Mouse (Mus musculus) heart, embryonic 16.5 days (tissue): ENCODE measurements around the gene Gtf2a1l. TPM values are rescaled to one million over a fixed set of nuclear protein-coding genes. Genes with fewer than 3 reads are reported as not detected.

Experiments used
- ATAC-seq: fragments of 200-750 bp; cut with Nextera tagmentation; replicated peaks from 2 replicates; pipeline ENCODE4 v1.8.0; 2017; ENCODE audit warnings: moderate number of reproducible peaks; ENCODE audit not compliant: insufficient read depth, low FRiP score; ENCODE audit errors: extremely low read depth
- H3K27ac ChIP-seq: fragments of 300-500 bp; sonication (generic); 2 replicates; pipeline ENCODE4 v1.5.1; 2014; ENCODE audit warnings: mild to moderate bottlenecking, low read length, control low read depth, moderate library complexity
- H3K27me3 ChIP-seq: fragments of 300-500 bp; sonication (generic); 2 replicates; pipeline ENCODE4 v1.6.1; 2014; ENCODE audit warnings: low read length, mixed read lengths; ENCODE audit not compliant: control insufficient read depth, insufficient read depth
- H3K36me3 ChIP-seq: fragments of 300-500 bp; sonication (generic); 2 replicates; pipeline ENCODE4 v1.6.1; 2014; ENCODE audit not compliant: control insufficient read depth, insufficient read depth
- H3K4me1 ChIP-seq: fragments of 300-500 bp; sonication (generic); 2 replicates; pipeline ENCODE4 v1.6.1; 2014; ENCODE audit warnings: low read length, mixed read lengths; ENCODE audit not compliant: control insufficient read depth, insufficient read depth
- H3K4me2 ChIP-seq: fragments of 300-500 bp; sonication (generic); 2 replicates; pipeline ENCODE4 v1.6.1; 2014; ENCODE audit warnings: low read depth, mild to moderate bottlenecking, control low read depth, low read length
- H3K4me3 ChIP-seq: fragments of 300-500 bp; sonication (generic); 2 replicates; pipeline ENCODE4 v1.5.1; 2014; ENCODE audit warnings: mild to moderate bottlenecking, control low read depth, low read length
- H3K9ac ChIP-seq: fragments of 300-500 bp; sonication (generic); 2 replicates; pipeline ENCODE4 v1.6.1; 2014; ENCODE audit warnings: low read length, control low read depth
- H3K9me3 ChIP-seq: fragments of 300-500 bp; sonication (generic); replicated peaks from 2 replicates; pipeline ENCODE4 v1.6.1; 2016; ENCODE audit warnings: low read length; ENCODE audit not compliant: control insufficient read depth
- WGBS: fragments of 180-500 bp; shearing (Covaris S2); extraction: QIAGEN DNeasy Blood & Tissue Kit; methylation state at CpG from one replicate; pipeline ENCODE4 v1.1.7; 2014; 5-methylcytosine and 5-hydroxymethylcytosine counted together
- polyA plus RNA-seq: library from polyadenylated mRNA; unstranded; fragments of >200 nt; fragmentation: Nextera tagmentation; extraction: Ambion mirVana; gene quantifications from 2 replicates; pipeline ENCODE4 v1.2.1, GENCODE M21; 2015

Gene Gtf2a1l
- polyA plus RNA-seq, 1 experiment from 2014 or later: 0.25 TPM

- H3K4me1 ChIP-seq: no peaks in the 10 kb centered on the region
- H3K9me3 ChIP-seq: 0 out of 2 replicates have a peak, but pooled peaks cover 3% of the 10 kb centered on the region
- H3K4me2 ChIP-seq: no peak overlapping the region
- H3K4me3 ChIP-seq: no peak overlapping the region
- peaks cover 26% of the 10 kb centered on the region for H3K36me3 ChIP-seq
- H3K27me3 ChIP-seq: no peaks in the 10 kb centered on the region
- no peak overlapping the region for H3K27ac ChIP-seq
- no peak for ATAC-seq
- H3K9ac ChIP-seq: no peak overlapping the region
- WGBS: 83% methylated on average over 7 of the region's 7 CpGs
Measured at GRCm38 (mm10) chr17:88644876-88645275, 23.6 kb upstream of the Gtf2a1l start.

- Histone ChIP-seq H3K27ac (no peak overlapping the region), H3K27me3 (no peaks in the 10 kb centered on the region), H3K9me3 (0 out of 2 replicates have a peak, but pooled peaks cover 3% of the 10 kb centered on the region), H3K4me2 (no peak overlapping the region), H3K4me3 (no peak overlapping the region), H3K36me3 (peaks cover 26% of the 10 kb centered on the region), H3K9ac (no peak overlapping the region), H3K4me1 (no peaks in the 10 kb centered on the region)
- ATAC-seq: no peak
- WGBS: 89% methylated on average over 11 of the region's 11 CpGs
Measured at GRCm38 (mm10) chr17:88645299-88645698, 23.2 kb upstream of the Gtf2a1l start.

- ATAC-seq: no peak
- no peaks in the 10 kb centered on the region for H3K4me1 ChIP-seq
- peaks cover 26% of the 10 kb centered on the region for H3K36me3 ChIP-seq
- H3K4me2 ChIP-seq: no peak overlapping the region
- H3K27ac ChIP-seq: no peak overlapping the region
- H3K27me3 ChIP-seq: no peaks in the 10 kb centered on the region
- H3K9ac ChIP-seq: no peak overlapping the region
- H3K4me3 ChIP-seq: no peak overlapping the region
- WGBS: 80% methylated on average over 3 of the region's 3 CpGs
- H3K9me3 ChIP-seq: 0 out of 2 replicates have a peak, but pooled peaks cover 3% of the 10 kb centered on the region
Measured at GRCm38 (mm10) chr17:88647149-88647548, 21.3 kb upstream of the Gtf2a1l start.

GRCm38 (mm10) chr17:88652010-88652409, 16.4 kb upstream of the Gtf2a1l start:
- Histone ChIP-seq H3K4me2 (no peak overlapping the region), H3K27ac (no peak overlapping the region), H3K36me3 (peaks cover 11% of the 10 kb centered on the region), H3K4me1 (peaks cover 3% of the 10 kb centered on the region; the same call in 1 of the 2 replicates), H3K4me3 (no peak overlapping the region), H3K9me3 (0 out of 2 replicates have a peak, but pooled peaks cover 3% of the 10 kb centered on the region), H3K9ac (no peak overlapping the region), H3K27me3 (0 out of 2 replicates have a peak, but pooled peaks cover 2% of the 10 kb centered on the region)
- no peak for ATAC-seq
- 6% methylated on average over 9 of the region's 9 CpGs for WGBS

- H3K4me3 ChIP-seq: no peak overlapping the region
- no peak for ATAC-seq
- H3K27ac ChIP-seq: no peak overlapping the region
- H3K4me1 ChIP-seq: peaks cover 3% of the 10 kb centered on the region; the same call in 1 of the 2 replicates
- no peak overlapping the region for H3K9ac ChIP-seq
- H3K4me2 ChIP-seq: no peak overlapping the region
- H3K9me3 ChIP-seq: 0 out of 2 replicates have a peak, but pooled peaks cover 3% of the 10 kb centered on the region
- peaks cover 9% of the 10 kb centered on the region for H3K36me3 ChIP-seq
- H3K27me3 ChIP-seq: 0 out of 2 replicates have a peak, but pooled peaks cover 2% of the 10 kb centered on the region
- WGBS: 19% methylated on average over 21 of the region's 21 CpGs
Measured at GRCm38 (mm10) chr17:88652702-88653374, 15.6 kb upstream of the Gtf2a1l start.

- Histone ChIP-seq H3K36me3 (peaks cover 5% of the 10 kb centered on the region), H3K4me1 (peaks cover 3% of the 10 kb centered on the region; the same call in 1 of the 2 replicates), H3K27ac (no peak overlapping the region), H3K4me3 (no peak overlapping the region), H3K4me2 (no peak overlapping the region), H3K27me3 (0 out of 2 replicates have a peak, but pooled peaks cover 2% of the 10 kb centered on the region), H3K9ac (no peak overlapping the region), H3K9me3 (0 out of 2 replicates have a peak, but pooled peaks cover 3% of the 10 kb centered on the region)
- ATAC-seq: no peak
- WGBS: 80% methylated on average over 4 of the region's 4 CpGs
Measured at GRCm38 (mm10) chr17:88653375-88653769, 15.1 kb upstream of the Gtf2a1l start.

GRCm38 (mm10) chr17:88658510-88658909, 9.9 kb upstream of the Gtf2a1l start:
- Histone ChIP-seq H3K9ac (no peak overlapping the region), H3K4me3 (no peak overlapping the region), H3K27me3 (0 out of 2 replicates have a peak, but pooled peaks cover under 1% of the 10 kb centered on the region), H3K36me3 (no peaks in the 10 kb centered on the region), H3K4me2 (no peak overlapping the region), H3K27ac (no peak overlapping the region), H3K4me1 (no peaks in the 10 kb centered on the region), H3K9me3 (no peaks in the 10 kb centered on the region)
- no peak for ATAC-seq
- 61% methylated on average over 6 of the region's 6 CpGs for WGBS

GRCm38 (mm10) chr17:88666076-88666475, 2.4 kb upstream of the Gtf2a1l start:
- H3K27ac ChIP-seq: no peak overlapping the region
- no peaks in the 10 kb centered on the region for H3K36me3 ChIP-seq
- no peak overlapping the region for H3K4me3 ChIP-seq
- no peaks in the 10 kb centered on the region for H3K4me1 ChIP-seq
- WGBS: 53% methylated on average over 2 of the region's 2 CpGs
- ATAC-seq: no peak
- no peaks in the 10 kb centered on the region for H3K27me3 ChIP-seq
- no peak overlapping the region for H3K4me2 ChIP-seq
- no peak overlapping the region for H3K9ac ChIP-seq
- H3K9me3 ChIP-seq: no peaks in the 10 kb centered on the region

- Histone ChIP-seq H3K27me3 (no peaks in the 10 kb centered on the region), H3K4me1 (no peaks in the 10 kb centered on the region), H3K27ac (no peak overlapping the region), H3K4me2 (no peak overlapping the region), H3K36me3 (no peaks in the 10 kb centered on the region), H3K4me3 (no peak overlapping the region), H3K9me3 (no peaks in the 10 kb centered on the region), H3K9ac (no peak overlapping the region)
- ATAC-seq: no peak
- 74% methylated on average over 2 of the region's 2 CpGs for WGBS
Measured at GRCm38 (mm10) chr17:88669921-88670320, 1.5 kb downstream of the Gtf2a1l start.
